Mouse (Mus musculus) midbrain, embryonic 16.5 days (tissue): ENCODE data around the gene Dclre1b. TPM values are rescaled to one million over a fixed set of nuclear protein-coding genes. Genes with fewer than 3 reads are reported as not detected.
A peak's percentile ranks its signal among the peaks of the same experiment; 100 is the strongest.
"Not testable (repeated sequence)": the region's sequence is repeated elsewhere in the genome, so short reads cannot be mapped to it uniquely, and the experiment has no call there.

Source experiments
- ATAC-seq: fragments of 200-750 bp; cut with Nextera tagmentation; 2 replicates; pipeline ENCODE4 v1.8.0; 2017; ENCODE audit warnings: moderate TSS enrichment
- H3K27ac ChIP-seq: fragments of 300-500 bp; sonication (generic); 2 replicates; pipeline ENCODE4 v1.5.1; 2014; ENCODE audit warnings: mild to moderate bottlenecking, low read length, mixed read lengths
- H3K27me3 ChIP-seq: fragments of 300-500 bp; sonication (generic); 2 replicates; pipeline ENCODE4 v1.6.1; 2014; ENCODE audit warnings: low read depth, low read length, mixed read lengths; ENCODE audit not compliant: control insufficient read depth, insufficient read depth
- H3K36me3 ChIP-seq: fragments of 300-500 bp; sonication (generic); 2 replicates; pipeline ENCODE4 v1.6.1; 2014; ENCODE audit warnings: mild to moderate bottlenecking, low read length, moderate library complexity, mixed read lengths; ENCODE audit not compliant: control insufficient read depth, insufficient read depth
- H3K4me1 ChIP-seq: fragments of 300-500 bp; sonication (generic); 2 replicates; pipeline ENCODE4 v1.6.1; 2014; ENCODE audit warnings: mild to moderate bottlenecking, low read length, mixed read lengths; ENCODE audit not compliant: control insufficient read depth, insufficient read depth
- H3K4me2 ChIP-seq: fragments of 300-500 bp; sonication (generic); 2 replicates; pipeline ENCODE4 v1.6.1; 2014; ENCODE audit warnings: mild to moderate bottlenecking, low read length, mixed read lengths
- H3K4me3 ChIP-seq: fragments of 300-500 bp; sonication (generic); 2 replicates; pipeline ENCODE4 v1.5.1; 2014; ENCODE audit warnings: low read depth, mild to moderate bottlenecking, low read length, moderate library complexity, mixed read lengths
- H3K9ac ChIP-seq: fragments of 300-500 bp; sonication (generic); 2 replicates; pipeline ENCODE4 v1.6.1; 2014; ENCODE audit warnings: low read depth, low read length, mixed read lengths
- H3K9me3 ChIP-seq: fragments of 300-500 bp; sonication (generic); replicated peaks from 2 replicates; pipeline ENCODE4 v1.6.1; 2014; ENCODE audit warnings: mild to moderate bottlenecking, low read length, mixed read lengths; ENCODE audit not compliant: control insufficient read depth, poor library complexity, severe bottlenecking
- WGBS: fragments of 180-500 bp; shearing (Covaris S2); extraction: QIAGEN DNeasy Blood & Tissue Kit; methylation state at CpG from one replicate; pipeline ENCODE4 v1.1.7; 2014; 5-methylcytosine and 5-hydroxymethylcytosine counted together
- polyA plus RNA-seq: library from polyadenylated mRNA; unstranded; fragments of >200 nt; fragmentation: Nextera tagmentation; extraction: Ambion mirVana; gene quantifications from 2 replicates; pipeline ENCODE4 v1.2.1, GENCODE M21; 2015

Dclre1b gene
- polyA plus RNA-seq, 1 experiment from 2014 or later, result 20.3 TPM

GRCm38 (mm10) chr3:103830681-103831080 lies 21.4 kb upstream of the Dclre1b start:
- not testable (repeated sequence) for H3K9ac ChIP-seq, H3K27me3 ChIP-seq, H3K9me3 ChIP-seq, H3K27ac ChIP-seq, H3K4me1 ChIP-seq, ATAC-seq, H3K4me2 ChIP-seq, H3K4me3 ChIP-seq, H3K36me3 ChIP-seq
- whole genome bisulfite sequencing, result 49% methylated on average over 1 of the region's 1 CpGs

- H3K27ac ChIP-seq, result no peak overlapping the region
- no peaks in the 10 kb centered on the region for H3K4me1 ChIP-seq
- H3K9me3 ChIP-seq, result no peaks in the 10 kb centered on the region
- H3K9ac ChIP-seq, result no peak overlapping the region
- H3K36me3 ChIP-seq, result no peaks in the 10 kb centered on the region
- no peaks in the 10 kb centered on the region for H3K27me3 ChIP-seq
- ATAC-seq, result no peak
- no peak overlapping the region for H3K4me2 ChIP-seq
- H3K4me3 ChIP-seq, result no peak overlapping the region
- WGBS, result 90% methylated on average over 3 of the region's 3 CpGs
Measured at GRCm38 (mm10) chr3:103829036-103829435, 19.8 kb upstream of the Dclre1b start.

- no peak overlapping the region for H3K4me3 ChIP-seq
- H3K27ac ChIP-seq, result no peak overlapping the region
- no peaks in the 10 kb centered on the region for H3K9me3 ChIP-seq
- H3K4me1 ChIP-seq, result no peaks in the 10 kb centered on the region
- no peak overlapping the region for H3K4me2 ChIP-seq
- H3K9ac ChIP-seq, result no peak overlapping the region
- no peak for ATAC-seq
- no peaks in the 10 kb centered on the region for H3K27me3 ChIP-seq
- H3K36me3 ChIP-seq, result no peaks in the 10 kb centered on the region
Measured at GRCm38 (mm10) chr3:103827548-103827947, 18.3 kb upstream of the Dclre1b start.

- Histone ChIP-seq H3K9me3 (no peaks in the 10 kb centered on the region), H3K9ac (no peak overlapping the region), H3K27ac (no peak overlapping the region), H3K4me3 (no peak overlapping the region), H3K4me1 (peaks cover 18% of the 10 kb centered on the region), H3K36me3 (peaks cover 10% of the 10 kb centered on the region), H3K27me3 (no peaks in the 10 kb centered on the region), H3K4me2 (no peak overlapping the region)
- ATAC-seq, result no peak
- WGBS, result 94% methylated on average over 6 of the region's 6 CpGs
Measured at GRCm38 (mm10) chr3:103810967-103811366, 1.7 kb upstream of the Dclre1b start.

GRCm38 (mm10) chr3:103809799-103810150 lies 531 bp upstream of the Dclre1b start:
- peak; percentile 71 for ATAC-seq
- H3K36me3 ChIP-seq, result peaks cover 4% of the 10 kb centered on the region
- H3K27me3 ChIP-seq, result no peaks in the 10 kb centered on the region
- peak overlapping the region; percentile 60 for H3K4me2 ChIP-seq
- peaks cover 18% of the 10 kb centered on the region for H3K4me1 ChIP-seq
- H3K4me3 ChIP-seq, result peak overlapping the region; percentile 62
- 1% methylated on average over 14 of the region's 14 CpGs for WGBS
- peak overlapping the region; percentile 90 for H3K9ac ChIP-seq
- peak overlapping the region; percentile 92 for H3K27ac ChIP-seq
- no peaks in the 10 kb centered on the region for H3K9me3 ChIP-seq

GRCm38 (mm10) chr3:103805671-103806070 lies 3.6 kb downstream of the Dclre1b start:
- ATAC-seq, result no peak
- WGBS, result 100% methylated on average over 1 of the region's 1 CpGs
- H3K9ac ChIP-seq, result no peak overlapping the region
- no peaks in the 10 kb centered on the region for H3K27me3 ChIP-seq
- no peaks in the 10 kb centered on the region for H3K9me3 ChIP-seq
- peaks cover 13% of the 10 kb centered on the region for H3K36me3 ChIP-seq
- H3K4me1 ChIP-seq, result peaks cover 15% of the 10 kb centered on the region
- H3K27ac ChIP-seq, result no peak overlapping the region
- no peak overlapping the region for H3K4me2 ChIP-seq
- H3K4me3 ChIP-seq, result no peak overlapping the region

- WGBS, result 87% methylated on average over 8 of the region's 8 CpGs
- Histone ChIP-seq H3K4me2 (no peak overlapping the region), H3K4me3 (no peak overlapping the region), H3K9ac (no peak overlapping the region), H3K9me3 (no peaks in the 10 kb centered on the region), H3K27ac (no peak overlapping the region), H3K36me3 (peaks cover 13% of the 10 kb centered on the region), H3K27me3 (no peaks in the 10 kb centered on the region), H3K4me1 (peaks cover 3% of the 10 kb centered on the region)
- no peak for ATAC-seq
Measured at GRCm38 (mm10) chr3:103802861-103803260, 6.4 kb downstream of the Dclre1b start.

- ATAC-seq, result no peak
- Histone ChIP-seq H3K9ac (no peak overlapping the region), H3K4me2 (no peak overlapping the region), H3K4me3 (no peak overlapping the region), H3K36me3 (peaks cover 13% of the 10 kb centered on the region), H3K4me1 (no peaks in the 10 kb centered on the region), H3K27me3 (no peaks in the 10 kb centered on the region), H3K27ac (peak overlapping the region; percentile 14; the same call in 1 of the 2 replicates), H3K9me3 (no peaks in the 10 kb centered on the region)
- 82% methylated on average over 10 of the region's 10 CpGs for whole genome bisulfite sequencing
Measured at GRCm38 (mm10) chr3:103801631-103802531, 7.4 kb downstream of the Dclre1b start.

GRCm38 (mm10) chr3:103799507-103799906 lies 9.7 kb downstream of the Dclre1b start:
- WGBS, result 86% methylated on average over 2 of the region's 2 CpGs
- Histone ChIP-seq H3K4me1 (no peaks in the 10 kb centered on the region), H3K27ac (no peak overlapping the region), H3K4me3 (no peak overlapping the region), H3K36me3 (peaks cover 13% of the 10 kb centered on the region), H3K4me2 (no peak overlapping the region), H3K9ac (no peak overlapping the region), H3K27me3 (no peaks in the 10 kb centered on the region), H3K9me3 (no peaks in the 10 kb centered on the region)
- no peak for ATAC-seq
